Mouse (Mus musculus) kidney, embryonic 15.5 days (tissue): ENCODE data around the gene Gm12888. TPM values are rescaled to one million over a fixed set of nuclear protein-coding genes. Genes with fewer than 3 reads are reported as not detected.
"Not testable (repeated sequence)": the region's sequence is repeated elsewhere in the genome, so short reads cannot be mapped to it uniquely, and the experiment has no call there.

ENCODE experiments used
- ATAC-seq: fragments of 200-750 bp; cut with Nextera tagmentation; replicated peaks from 2 replicates; pipeline ENCODE4 v1.8.0; 2017; ENCODE audit warnings: moderate TSS enrichment; ENCODE audit not compliant: low FRiP score
- H3K27ac ChIP-seq: fragments of 300-500 bp; sonication (generic); 2 replicates; pipeline ENCODE4 v1.5.1; 2015; ENCODE audit warnings: mild to moderate bottlenecking, inconsistent platforms
- H3K27me3 ChIP-seq: fragments of 300-500 bp; sonication (generic); 2 replicates; pipeline ENCODE4 v1.6.1; 2015; ENCODE audit warnings: inconsistent platforms
- H3K36me3 ChIP-seq: fragments of 300-500 bp; sonication (generic); 2 replicates; pipeline ENCODE4 v1.6.1; 2015; ENCODE audit warnings: inconsistent platforms
- H3K4me1 ChIP-seq: fragments of 300-500 bp; sonication (generic); 2 replicates; pipeline ENCODE4 v1.6.1; 2015; ENCODE audit warnings: inconsistent platforms
- H3K4me2 ChIP-seq: fragments of 300-500 bp; sonication (generic); 2 replicates; pipeline ENCODE4 v1.6.1; 2015; ENCODE audit warnings: moderate library complexity, mild to moderate bottlenecking, inconsistent platforms
- H3K4me3 ChIP-seq: fragments of 300-500 bp; sonication (generic); replicated peaks from 2 replicates; pipeline ENCODE4 v1.5.1; 2015; ENCODE audit warnings: mild to moderate bottlenecking, inconsistent platforms
- H3K9ac ChIP-seq: fragments of 300-500 bp; sonication (generic); 2 replicates; pipeline ENCODE4 v1.6.1; 2015; ENCODE audit warnings: mild to moderate bottlenecking, inconsistent platforms
- H3K9me3 ChIP-seq: fragments of 300-500 bp; sonication (generic); replicated peaks from 2 replicates; pipeline ENCODE4 v1.6.1; 2016; ENCODE audit warnings: inconsistent platforms
- WGBS: fragments of 180-500 bp; shearing (Covaris S2); methylation state at CpG from one replicate; pipeline ENCODE4 v1.1.7; 2015; ENCODE audit warnings: mixed read lengths; 5-methylcytosine and 5-hydroxymethylcytosine counted together
- polyA plus RNA-seq: library from polyadenylated mRNA; unstranded; fragments of >200 nt; fragmentation: Nextera tagmentation; extraction: Ambion mirVana; gene quantifications from 2 replicates; pipeline ENCODE4 v1.2.1, GENCODE M21; 2015

Gm12888 gene
- polyA plus RNA-seq, result not detected in 2 replicates

DNA sequence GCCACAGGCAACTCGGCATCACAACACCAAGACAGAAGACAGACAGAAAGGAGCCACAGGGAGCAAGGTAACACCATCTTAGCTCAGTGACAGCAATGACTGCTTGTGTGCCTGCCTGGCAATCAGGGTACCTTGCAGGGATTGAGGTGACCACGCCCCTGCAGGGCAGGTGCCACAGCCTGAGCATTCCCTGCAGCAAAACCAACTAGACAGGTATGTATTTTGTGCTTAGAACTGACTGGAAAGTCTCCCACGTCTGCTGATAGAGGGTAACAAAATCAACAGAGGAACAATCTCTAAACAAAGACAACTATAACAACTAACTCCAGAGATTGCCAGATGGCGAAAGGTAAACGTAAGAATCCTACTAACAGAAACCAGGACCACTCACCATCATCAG, at the start of gene Gm12888:
TSS of gene Gm12888 (minus strand) at position 101 of the 400 bp plus-strand sequence.
- not testable (repeated sequence) for H3K4me3 ChIP-seq, H3K27me3 ChIP-seq, H3K4me2 ChIP-seq, H3K27ac ChIP-seq, H3K9me3 ChIP-seq, H3K4me1 ChIP-seq, ATAC-seq, H3K36me3 ChIP-seq, H3K9ac ChIP-seq
- WGBS, result 72% methylated on average over 4 of the region's 5 CpGs

Other genes with a start within 250 kb of the Gm12888 start
- 37.8 and 38.1 TPM in 2 replicates for gene Zmpste24, start 226.7 kb downstream of the Gm12888 start, polyA plus RNA-seq
- not detected in 2 replicates for gene Tmco2, start 215.7 kb downstream of the Gm12888 start, polyA plus RNA-seq
- 25.7 and 26.3 TPM in 2 replicates for gene Rlf, start 109.8 kb downstream of the Gm12888 start, polyA plus RNA-seq
- not detected in 2 replicates for gene Gm12886, start 98.2 kb upstream of the Gm12888 start, polyA plus RNA-seq